Mouse (Mus musculus) liver, embryonic 15.5 days (tissue): Measurements from ENCODE around the gene Cars. TPM values are rescaled to one million over a fixed set of nuclear protein-coding genes. Genes with fewer than 3 reads are reported as not detected.
A peak's percentile ranks its signal among the peaks of the same experiment; 100 is the strongest.
"Not testable (repeated sequence)": the region's sequence is repeated elsewhere in the genome, so short reads cannot be mapped to it uniquely, and the experiment has no call there.

ENCODE experiments used
- ATAC-seq: fragments of 200-750 bp; cut with Nextera tagmentation; 2 replicates; pipeline ENCODE4 v1.8.0; 2017; ENCODE audit warnings: moderate number of reproducible peaks, mild to moderate bottlenecking, moderate library complexity; ENCODE audit not compliant: insufficient read depth
- H3K27ac ChIP-seq: fragments of 300-500 bp; sonication (generic); replicated peaks from 2 replicates; pipeline ENCODE4 v1.5.1; 2015; ENCODE audit warnings: mild to moderate bottlenecking, inconsistent platforms
- H3K27me3 ChIP-seq: fragments of 300-500 bp; sonication (generic); 2 replicates; pipeline ENCODE4 v1.6.1; 2015; ENCODE audit warnings: mild to moderate bottlenecking, inconsistent platforms
- H3K36me3 ChIP-seq: fragments of 300-500 bp; sonication (generic); replicated peaks from 2 replicates; pipeline ENCODE4 v1.6.1; 2015; ENCODE audit warnings: moderate library complexity, mild to moderate bottlenecking, inconsistent platforms
- H3K4me1 ChIP-seq: fragments of 300-500 bp; sonication (generic); replicated peaks from 2 replicates; pipeline ENCODE4 v1.6.1; 2015; ENCODE audit warnings: inconsistent platforms
- H3K4me2 ChIP-seq: fragments of 300-500 bp; sonication (generic); 2 replicates; pipeline ENCODE4 v1.6.1; 2015; ENCODE audit warnings: moderate library complexity, mild to moderate bottlenecking, inconsistent platforms
- H3K4me3 ChIP-seq: fragments of 300-500 bp; sonication (generic); replicated peaks from 2 replicates; pipeline ENCODE4 v1.5.1; 2015; ENCODE audit warnings: mild to moderate bottlenecking, inconsistent platforms
- H3K9ac ChIP-seq: fragments of 300-500 bp; sonication (generic); 2 replicates; pipeline ENCODE4 v1.6.1; 2015; ENCODE audit warnings: moderate library complexity, mild to moderate bottlenecking, inconsistent platforms
- H3K9me3 ChIP-seq: fragments of 300-500 bp; sonication (generic); replicated peaks from 2 replicates; pipeline ENCODE4 v1.6.1; 2016; ENCODE audit warnings: inconsistent platforms
- WGBS: fragments of 180-500 bp; shearing (Covaris S2); methylation state at CpG from one replicate; pipeline ENCODE4 v1.1.7; 2015; ENCODE audit warnings: mixed read lengths; ENCODE audit not compliant: insufficient replicate concordance; 5-methylcytosine and 5-hydroxymethylcytosine counted together
- polyA plus RNA-seq: library from polyadenylated mRNA; unstranded; fragments of >200 nt; fragmentation: Nextera tagmentation; extraction: Ambion mirVana; gene quantifications from 2 replicates; pipeline ENCODE4 v1.2.1, GENCODE M21; 2015

The Cars gene
- polyA plus RNA-seq = 53.1 and 60.5 TPM in 2 replicates

DNA sequence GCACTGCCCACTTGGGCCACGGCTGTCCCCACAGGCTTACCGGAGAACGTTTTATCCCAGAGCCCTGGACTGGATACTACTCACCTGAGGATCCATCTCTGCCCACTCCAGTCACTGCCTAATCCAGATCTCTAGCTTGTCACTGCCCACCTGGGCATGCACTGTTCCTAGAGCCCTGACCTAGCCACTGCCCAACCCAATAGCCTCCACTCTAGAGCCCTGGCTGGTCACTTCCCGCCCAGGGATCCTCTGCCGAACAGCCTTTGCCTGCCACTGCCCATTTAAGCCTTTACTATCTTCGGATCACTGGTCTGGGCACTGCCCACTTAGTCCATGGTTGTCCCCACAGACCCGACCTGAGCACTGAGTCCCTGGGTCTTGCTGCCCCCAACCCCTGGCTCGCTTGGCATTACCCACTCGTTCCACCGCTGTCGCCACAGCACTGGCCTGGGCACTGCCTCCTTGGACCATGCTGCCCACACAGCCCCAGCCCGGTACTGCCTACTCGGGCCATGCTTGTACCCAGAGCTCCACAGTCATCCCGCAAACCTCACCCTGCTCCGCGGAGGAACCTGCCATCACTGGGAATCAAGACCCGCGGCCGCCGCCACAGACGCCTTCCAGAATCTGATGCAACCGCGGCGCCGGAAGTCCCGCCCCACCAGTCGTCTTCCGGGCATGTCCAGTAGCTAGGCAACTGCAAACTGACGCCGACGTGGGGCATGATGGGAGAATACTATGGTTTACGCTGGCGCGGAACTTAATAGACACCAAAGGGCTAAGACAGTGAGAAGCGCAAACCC lies at the start of gene Cars:
TSS of gene Cars (minus strand) at position 663 of the 803 bp plus-strand sequence.
- no peaks in the 10 kb centered on the region for H3K27me3 ChIP-seq

DNA sequence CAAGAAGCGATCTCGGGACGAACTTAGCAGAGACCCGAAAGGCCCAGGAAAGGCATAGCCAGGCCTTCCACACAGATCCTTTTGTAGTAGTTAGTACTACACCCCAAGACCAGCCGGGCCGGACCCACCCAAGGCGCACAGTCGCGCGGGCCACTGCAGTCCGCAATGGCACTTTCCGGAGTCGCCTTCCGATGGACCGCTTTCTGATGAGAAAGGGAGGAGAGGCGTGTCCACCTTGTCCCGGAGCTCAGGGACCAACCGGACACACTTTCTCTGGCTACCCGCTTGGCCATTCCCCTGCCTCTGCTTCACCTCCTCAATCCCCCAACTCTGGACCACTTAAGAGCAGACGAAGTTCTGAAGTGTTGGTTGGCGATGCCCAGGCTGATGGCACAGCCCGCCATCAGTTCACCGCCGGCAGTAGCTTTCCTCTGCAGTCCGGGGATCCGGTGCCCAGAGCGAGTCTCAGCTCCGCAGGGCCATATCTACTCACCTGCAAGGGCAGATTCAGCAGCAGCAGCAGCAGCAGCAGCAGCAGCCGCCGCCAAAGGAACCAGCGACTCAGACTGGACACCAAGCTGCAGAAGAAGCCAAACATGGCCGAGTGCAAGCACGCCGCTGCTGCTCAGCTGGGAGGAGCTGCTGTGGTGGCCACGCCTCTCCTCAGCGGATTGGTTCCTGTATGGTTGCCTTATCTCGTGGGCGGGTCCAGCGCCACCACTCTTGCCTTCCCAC lies 49.3 kb upstream of the Cars start, which contains the start of gene Tnfrsf22:
TSS of gene Tnfrsf22 (minus strand) at position 628 of the 735 bp plus-strand sequence.
- Histone ChIP-seq H3K27ac (no peak within 1 kb of the TSS), H3K4me3 (peak within 1 kb of the TSS; percentile 57), H3K9ac (no peak within 1 kb of the TSS; the same call in 1 of the 2 replicates), H3K27me3 (peaks cover 5% of the 10 kb centered on the region; the same call in 1 of the 2 replicates), H3K4me1 (no peaks in the 10 kb centered on the region; the same call in 1 of the 2 replicates), H3K9me3 (no peaks in the 10 kb centered on the region), H3K36me3 (no peaks in the 10 kb centered on the region), H3K4me2 (peak within 1 kb of the TSS; percentile 80)
- ATAC-seq = peak; percentile 69; the same call in 1 of the 2 replicates
- 4% methylated on average over 39 of the region's 39 CpGs for WGBS

More for the DNA sequence above, at the start of gene Cars:
- Histone ChIP-seq H3K27ac (peak within 1 kb of the TSS; percentile 82), H3K9ac (peak within 1 kb of the TSS; percentile 94), H3K4me2 (peak within 1 kb of the TSS; percentile 82), H3K36me3 (peaks cover 37% of the 10 kb centered on the region), H3K4me3 (peak within 1 kb of the TSS; percentile 85), H3K9me3 (no peaks in the 10 kb centered on the region), H3K4me1 (peaks cover 45% of the 10 kb centered on the region)
- peak; percentile 98 for ATAC-seq
- WGBS = under 1% methylated on average over 35 of the region's 35 CpGs

DNA sequence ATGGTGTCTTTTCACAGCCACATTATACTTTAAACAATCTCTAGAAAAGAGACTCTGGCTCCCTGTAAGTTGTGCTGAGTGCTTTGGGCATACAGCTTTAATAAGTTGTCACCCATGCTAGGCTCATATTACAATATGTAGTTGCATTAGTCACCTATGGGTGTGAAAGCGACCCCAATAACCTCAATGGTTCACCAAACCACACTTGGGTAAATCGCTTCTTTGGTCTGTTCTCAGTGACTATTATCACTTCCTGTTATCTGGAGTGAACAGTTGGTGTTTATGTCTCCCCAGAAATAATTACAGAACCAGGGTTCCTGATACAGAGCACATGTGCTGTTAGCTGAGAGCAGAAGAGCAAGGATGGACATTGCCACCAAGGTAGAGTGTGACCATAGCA lies 44.1 kb upstream of the Cars start:
- WGBS = 40% methylated on average over 2 of the region's 2 CpGs
- H3K27ac ChIP-seq = not testable (repeated sequence)

DNA sequence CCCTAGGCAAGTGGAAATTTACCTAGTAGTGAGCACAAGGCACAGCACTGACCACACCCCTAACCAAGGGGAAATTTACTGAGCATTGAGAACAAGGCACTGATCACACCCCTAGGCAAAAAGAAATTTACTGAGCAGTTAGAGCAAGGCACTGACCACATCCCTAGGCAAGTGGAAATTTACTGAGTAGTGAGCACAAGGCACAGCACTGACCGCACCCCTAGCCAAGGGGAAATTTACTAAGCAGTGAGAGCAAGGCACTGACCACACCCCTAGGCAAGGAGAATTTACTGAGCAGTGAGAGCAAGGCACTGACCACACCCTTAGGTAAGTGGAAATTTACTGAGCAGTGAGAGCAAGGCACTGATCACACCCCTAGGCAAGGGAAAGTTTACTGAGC lies 36.8 kb upstream of the Cars start:
- WGBS = 86% methylated on average over 1 of the region's 1 CpGs
- no peak overlapping the region for H3K4me3 ChIP-seq
- no peak overlapping the region for H3K4me2 ChIP-seq
- H3K9ac ChIP-seq = no peak overlapping the region
- no peaks in the 10 kb centered on the region for H3K9me3 ChIP-seq
- H3K4me1 ChIP-seq = no peaks in the 10 kb centered on the region
- H3K27me3 ChIP-seq = no peaks in the 10 kb centered on the region
- no peak for ATAC-seq
- H3K36me3 ChIP-seq = no peaks in the 10 kb centered on the region
- no peak overlapping the region for H3K27ac ChIP-seq

More for the DNA sequence above, 44.1 kb upstream of the Cars start:
- not testable (repeated sequence) for H3K27me3 ChIP-seq, H3K4me3 ChIP-seq, H3K9ac ChIP-seq, H3K4me1 ChIP-seq, ATAC-seq, H3K4me2 ChIP-seq, H3K9me3 ChIP-seq, H3K36me3 ChIP-seq

DNA sequence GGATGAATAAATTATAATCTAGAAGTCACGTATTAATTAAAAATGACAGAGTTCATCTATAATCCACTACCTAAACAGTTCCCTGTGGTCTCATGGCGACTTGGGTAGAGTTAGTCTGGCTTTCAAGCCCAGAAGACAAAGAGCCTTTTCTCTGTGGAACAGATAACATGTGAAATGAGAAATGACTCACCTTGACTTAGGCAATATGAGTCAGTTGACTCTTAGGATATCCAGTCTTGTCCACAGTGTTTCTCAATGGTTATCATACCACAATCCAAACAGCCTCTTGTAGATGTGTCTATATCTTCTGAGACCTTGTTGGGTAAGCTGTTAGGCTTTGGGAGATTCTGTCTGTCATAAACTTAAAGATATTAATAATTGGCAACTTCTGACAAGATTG lies 31.6 kb upstream of the Cars start:
- no peaks in the 10 kb centered on the region for H3K4me1 ChIP-seq

DNA sequence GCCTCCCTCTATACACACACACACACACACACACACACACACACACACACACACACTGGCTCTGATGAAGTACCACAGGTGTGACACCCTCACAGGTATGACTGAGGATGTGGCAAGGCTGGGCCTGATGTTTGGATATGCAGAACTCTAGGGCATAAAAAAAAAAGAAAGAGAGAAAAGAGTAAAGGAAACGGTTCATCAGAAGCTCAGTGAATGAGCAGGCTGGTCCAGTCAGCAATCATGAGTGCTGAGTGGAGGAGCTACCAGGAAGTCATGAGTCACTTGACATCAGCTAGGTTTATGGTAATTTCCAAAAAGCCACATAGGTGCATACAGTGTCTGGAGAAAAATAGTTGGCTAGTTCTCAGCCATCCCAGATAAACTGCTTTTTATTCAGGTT lies 29.6 kb upstream of the Cars start:
- no peak overlapping the region for H3K4me3 ChIP-seq
- no peaks in the 10 kb centered on the region for H3K27me3 ChIP-seq
- H3K9ac ChIP-seq = no peak overlapping the region
- no peak for ATAC-seq
- no peaks in the 10 kb centered on the region for H3K4me1 ChIP-seq
- no peaks in the 10 kb centered on the region for H3K9me3 ChIP-seq
- WGBS = 22% methylated on average over 1 of the region's 1 CpGs
- no peak overlapping the region for H3K27ac ChIP-seq
- no peak overlapping the region for H3K4me2 ChIP-seq
- no peaks in the 10 kb centered on the region for H3K36me3 ChIP-seq

More for the DNA sequence above, 31.6 kb upstream of the Cars start:
- Histone ChIP-seq H3K4me3 (no peak overlapping the region), H3K36me3 (no peaks in the 10 kb centered on the region), H3K4me2 (no peak overlapping the region), H3K9me3 (no peaks in the 10 kb centered on the region), H3K27me3 (no peaks in the 10 kb centered on the region), H3K27ac (no peak overlapping the region), H3K9ac (no peak overlapping the region)
- no peak for ATAC-seq
- WGBS = 51% methylated on average over 2 of the region's 2 CpGs

DNA sequence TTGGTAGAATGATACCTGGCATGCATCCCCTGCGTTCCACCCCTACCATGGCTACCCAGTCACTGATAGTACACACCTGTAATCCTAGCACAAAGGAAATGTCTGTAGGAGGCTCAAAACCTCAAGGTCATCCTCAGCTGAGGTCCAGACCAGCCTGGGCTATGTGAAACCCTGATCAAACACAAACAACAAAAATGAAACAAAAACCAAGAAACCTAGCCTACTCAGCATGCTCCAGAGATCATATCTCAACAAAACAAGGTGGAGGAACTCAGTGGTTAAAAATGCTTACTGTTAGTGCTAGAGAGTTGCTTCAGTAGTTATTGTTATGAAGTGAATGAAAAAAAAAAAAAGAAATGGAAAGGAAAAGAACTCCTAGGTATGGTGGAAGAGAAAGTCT lies 28.6 kb upstream of the Cars start, which contains the start of gene Tnfrsf26:
TSS of gene Tnfrsf26 (minus strand) at position 183 of the 400 bp plus-strand sequence.
- Histone ChIP-seq H3K9ac (no peak within 1 kb of the TSS), H3K4me1 (no peaks in the 10 kb centered on the region), H3K36me3 (no peaks in the 10 kb centered on the region), H3K27me3 (no peaks in the 10 kb centered on the region), H3K27ac (peak within 1 kb of the TSS; percentile 9; the same call in 1 of the 2 replicates), H3K4me2 (peak within 1 kb of the TSS; percentile 29; the same call in 1 of the 2 replicates), H3K9me3 (no peaks in the 10 kb centered on the region), H3K4me3 (0 out of 2 replicates have a peak within 1 kb of the TSS, but pooled peaks have one; percentile 10)
- WGBS = 63% methylated on average over 1 of the region's 1 CpGs
- ATAC-seq = no peak

DNA sequence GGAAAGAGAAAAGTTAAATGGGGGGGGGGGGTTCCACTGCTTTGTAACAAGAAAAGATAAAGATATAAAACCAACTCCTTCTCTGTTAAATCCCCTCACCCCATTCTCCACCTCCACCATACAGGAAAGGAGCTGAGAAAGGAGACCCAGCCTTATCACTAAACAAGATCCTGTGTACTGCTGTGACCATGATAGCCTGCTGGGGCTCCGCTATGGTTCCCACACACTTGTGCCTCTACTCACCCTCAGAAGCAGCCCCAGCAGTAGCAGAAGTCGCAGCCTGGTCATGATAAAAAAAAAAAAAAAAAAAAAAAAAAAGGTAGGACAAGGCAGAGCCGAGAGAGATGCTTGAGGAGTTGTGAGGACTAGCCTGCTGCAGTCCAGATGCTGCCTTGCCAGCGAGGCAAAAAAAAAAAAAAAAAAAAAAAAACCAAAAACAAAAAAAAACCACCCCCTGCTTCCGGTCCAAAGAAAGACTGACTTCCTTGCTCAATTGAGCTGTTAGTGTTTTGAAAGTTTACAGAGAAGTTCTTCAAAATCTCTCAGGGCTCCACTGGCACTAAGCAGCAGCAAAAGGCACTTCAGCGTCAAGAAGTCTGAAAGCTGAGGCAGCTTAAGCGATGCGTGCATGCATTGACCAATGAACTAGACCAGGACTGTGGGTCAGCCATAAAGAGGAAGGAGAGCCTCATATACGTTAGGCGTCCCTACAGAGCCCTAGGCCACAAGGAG lies 27.8 kb upstream of the Cars start:
- no peaks in the 10 kb centered on the region for H3K36me3 ChIP-seq
- peak overlapping the region; percentile 29; the same call in 1 of the 2 replicates for H3K4me2 ChIP-seq
- no peaks in the 10 kb centered on the region for H3K9me3 ChIP-seq
- no peaks in the 10 kb centered on the region for H3K27me3 ChIP-seq
- 14% methylated on average over 10 of the region's 10 CpGs for WGBS
- 0 out of 2 replicates have a peak overlapping the region, but pooled peaks have one; percentile 8 for H3K4me3 ChIP-seq
- H3K27ac ChIP-seq = peak overlapping the region; percentile 9; the same call in 1 of the 2 replicates
- ATAC-seq = no peak
- no peak overlapping the region for H3K9ac ChIP-seq
- H3K4me1 ChIP-seq = no peaks in the 10 kb centered on the region

DNA sequence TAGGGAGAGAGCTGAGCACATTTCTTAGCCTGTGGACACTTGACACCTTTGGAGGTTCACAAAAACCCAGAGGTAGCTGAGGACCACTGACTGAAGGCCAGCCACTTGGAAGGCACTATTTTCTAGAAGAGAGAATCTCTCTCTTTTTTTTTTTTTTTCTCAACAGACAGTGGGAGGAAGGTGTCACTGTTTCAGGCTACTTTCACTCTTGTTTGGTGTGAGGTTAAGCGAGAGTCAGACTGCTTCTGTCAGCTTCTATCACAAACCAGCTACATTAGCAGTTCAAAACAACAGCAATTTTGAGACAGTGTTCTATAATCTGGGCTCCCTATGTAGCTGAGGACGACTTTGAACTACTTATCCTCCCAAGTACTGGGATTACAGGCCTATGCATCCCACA lies 26.3 kb upstream of the Cars start:
- H3K27me3 ChIP-seq = no peaks in the 10 kb centered on the region
- no peaks in the 10 kb centered on the region for H3K4me1 ChIP-seq
- no peak overlapping the region for H3K4me3 ChIP-seq
- 44% methylated on average over 2 of the region's 2 CpGs for WGBS
- no peak overlapping the region for H3K4me2 ChIP-seq
- no peak overlapping the region for H3K27ac ChIP-seq
- no peaks in the 10 kb centered on the region for H3K9me3 ChIP-seq
- no peaks in the 10 kb centered on the region for H3K36me3 ChIP-seq
- H3K9ac ChIP-seq = no peak overlapping the region
- ATAC-seq = no peak

DNA sequence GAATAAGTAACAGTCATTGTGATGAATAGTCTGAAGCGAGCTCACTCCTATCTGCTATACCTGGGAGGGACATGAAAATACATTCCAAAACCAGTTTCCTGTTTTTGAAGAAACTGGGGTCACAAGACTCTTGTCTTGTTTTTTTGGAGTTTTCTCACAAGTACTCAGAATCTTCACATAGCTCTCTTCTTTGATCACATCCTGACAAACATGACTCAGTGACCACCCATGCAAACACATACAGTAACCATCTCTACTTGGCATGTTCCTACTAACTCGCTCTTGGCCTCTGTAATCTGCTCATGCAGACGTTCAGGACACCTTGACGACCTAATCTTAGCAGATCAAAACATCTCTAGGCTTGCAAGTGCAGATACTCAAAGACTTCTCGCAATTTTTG lies 25.3 kb upstream of the Cars start:
- Histone ChIP-seq H3K27me3 (no peaks in the 10 kb centered on the region), H3K4me3 (no peak overlapping the region), H3K36me3 (no peaks in the 10 kb centered on the region), H3K27ac (no peak overlapping the region), H3K4me1 (no peaks in the 10 kb centered on the region), H3K9ac (no peak overlapping the region), H3K4me2 (no peak overlapping the region), H3K9me3 (no peaks in the 10 kb centered on the region)
- 28% methylated on average over 5 of the region's 5 CpGs for WGBS
- ATAC-seq = no peak
